Mouse (Mus musculus) megakaryocyte progenitor cell, adult 5-6 weeks (primary cell): ENCODE measurements around the gene Gm15128. TPM values are rescaled to one million over a fixed set of nuclear protein-coding genes. Genes with fewer than 3 reads are reported as not detected.
"Not testable (repeated sequence)": the region's sequence is repeated elsewhere in the genome, so short reads cannot be mapped to it uniquely, and the experiment has no call there.

Experiments used
- ATAC-seq: replicated peaks from 2 replicates; pipeline ENCODE4 v1.8.0; 2016; ENCODE audit warnings: mild to moderate bottlenecking, moderate TSS enrichment, inconsistent platforms; ENCODE audit not compliant: poor library complexity
- total RNA-seq, 2 experiments: library from RNA; stranded (forward) in 1 of 2; stranded (reverse) in 1 of 2; fragments of 157-497, 149-512 nt in 1 of 2; fragments of 200-1000 nt in 1 of 2; gene quantifications; 2 replicates each; pipeline versions ENCODE4 v1.2.3 to v1.2.4; 2015 to 2017

The Gm15128 gene
- total RNA-seq (2015) (not detected in 2 replicates), total RNA-seq (2017) (not detected in 2 replicates)

DNA sequence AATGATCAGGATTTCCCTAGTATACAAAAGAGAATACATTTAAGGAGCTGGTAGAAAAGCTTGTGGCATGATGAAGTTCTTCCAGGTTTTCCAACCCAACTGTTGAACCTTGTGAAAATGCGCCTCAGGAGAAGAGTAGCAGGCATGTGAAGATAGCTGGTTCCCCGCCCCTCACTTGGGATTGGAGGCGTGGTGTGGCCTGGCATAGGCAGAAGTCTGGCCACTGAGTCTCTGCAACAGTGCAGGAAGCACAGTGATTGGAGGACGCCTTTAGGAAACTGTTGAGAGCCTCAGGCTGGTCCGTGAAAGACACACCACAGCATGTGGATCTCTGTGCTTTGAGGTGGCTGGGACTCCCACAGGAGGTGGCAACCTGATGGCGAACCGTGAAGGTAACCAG is at the start of gene Gm15128:
Gene Gm15128 (plus strand): TSS at position 301 of the 400 bp plus-strand sequence.
- ATAC-seq = not testable (repeated sequence)

Other genes with a start within 250 kb of the Gm15128 start
- 0.37 and 0.89 TPM in 2 replicates for gene Lrch2, start 211.9 kb upstream of the Gm15128 start, total RNA-seq (2015)
- 0.12 and 0.34 TPM in 2 replicates for gene Lrch2, start 211.9 kb upstream of the Gm15128 start, total RNA-seq (2017)
- not detected in 2 replicates for gene Gm15080, start 227.0 kb downstream of the Gm15128 start, total RNA-seq (2015)
- not detected in 2 replicates for gene Gm15080, start 227.0 kb downstream of the Gm15128 start, total RNA-seq (2017)